Mouse (Mus musculus) stomach, embryonic 14.5 days (tissue): ENCODE results near the gene Kcnq2. TPM values are rescaled to one million over a fixed set of nuclear protein-coding genes. Genes with fewer than 3 reads are reported as not detected.

Experiments
- ATAC-seq: fragments of 200-750 bp; cut with Nextera tagmentation; 2 replicates; pipeline ENCODE4 v1.8.0; 2017; ENCODE audit warnings: low read depth, moderate TSS enrichment; ENCODE audit not compliant: insufficient number of reproducible peaks, insufficient read depth, low FRiP score
- H3K27ac ChIP-seq: fragments of 300-500 bp; sonication (generic); 2 replicates; pipeline ENCODE4 v1.5.1; 2014; ENCODE audit warnings: mild to moderate bottlenecking, low read length, moderate library complexity, mixed read lengths
- H3K27me3 ChIP-seq: fragments of 300-500 bp; sonication (generic); 2 replicates; pipeline ENCODE4 v1.6.1; 2014; ENCODE audit warnings: low read length, control low read depth, mixed read lengths; ENCODE audit not compliant: control insufficient read depth, insufficient read depth
- H3K36me3 ChIP-seq: fragments of 300-500 bp; sonication (generic); 2 replicates; pipeline ENCODE4 v1.6.1; 2014; ENCODE audit warnings: mild to moderate bottlenecking, control low read depth, low read length, moderate library complexity, mixed read lengths; ENCODE audit not compliant: control insufficient read depth, insufficient read depth
- H3K4me1 ChIP-seq: fragments of 300-500 bp; sonication (generic); 2 replicates; pipeline ENCODE4 v1.6.1; 2014; ENCODE audit warnings: low read length, control low read depth, mixed read lengths; ENCODE audit not compliant: control insufficient read depth, insufficient read depth
- H3K4me2 ChIP-seq: fragments of 300-500 bp; sonication (generic); replicated peaks from 2 replicates; pipeline ENCODE4 v1.6.1; 2014; ENCODE audit warnings: low read depth, low read length, control low read depth
- H3K4me3 ChIP-seq: fragments of 300-500 bp; sonication (generic); 2 replicates; pipeline ENCODE4 v1.5.1; 2014; ENCODE audit warnings: low read depth, low read length, control low read depth
- H3K9ac ChIP-seq: fragments of 300-500 bp; sonication (generic); replicated peaks from 2 replicates; pipeline ENCODE4 v1.6.1; 2014; ENCODE audit warnings: low read depth, mild to moderate bottlenecking, control low read depth, low read length, moderate library complexity, mixed read lengths
- H3K9me3 ChIP-seq: fragments of 300-500 bp; sonication (generic); 2 replicates; pipeline ENCODE4 v1.6.1; 2016; ENCODE audit warnings: low read depth, low read length, control low read depth; ENCODE audit not compliant: control insufficient read depth
- WGBS: fragments of 180-500 bp; shearing (Covaris S2); extraction: QIAGEN DNeasy Blood & Tissue Kit; methylation state at CpG from one replicate; pipeline ENCODE4 v1.1.7; 2014; 5-methylcytosine and 5-hydroxymethylcytosine counted together
- polyA plus RNA-seq: library from polyadenylated mRNA; unstranded; fragments of >200 nt; fragmentation: Nextera tagmentation; extraction: Ambion mirVana; gene quantifications from 2 replicates; pipeline ENCODE4 v1.2.1, GENCODE M21; 2014

Gene Kcnq2
- polyA plus RNA-seq, 1 experiment from 2014 or later: 3.0 TPM

- Histone ChIP-seq H3K9ac (no peak overlapping the region), H3K4me2 (no peak overlapping the region), H3K27me3 (no peaks in the 10 kb centered on the region), H3K4me1 (no peaks in the 10 kb centered on the region), H3K27ac (no peak overlapping the region), H3K4me3 (no peak overlapping the region), H3K9me3 (no peaks in the 10 kb centered on the region), H3K36me3 (no peaks in the 10 kb centered on the region)
- ATAC-seq: no peak
- 40% methylated on average over 3 of the region's 3 CpGs for WGBS
Measured at GRCm38 (mm10) chr2:181058193-181058592, 76.9 kb downstream of the Kcnq2 start.

GRCm38 (mm10) chr2:181057341-181057740, 77.8 kb downstream of the Kcnq2 start:
- Histone ChIP-seq H3K4me2 (no peak overlapping the region), H3K4me1 (no peaks in the 10 kb centered on the region)

GRCm38 (mm10) chr2:181052171-181052570, 82.9 kb downstream of the Kcnq2 start:
- H3K9ac ChIP-seq: no peak overlapping the region
- H3K4me2 ChIP-seq: no peak overlapping the region
- H3K27ac ChIP-seq: no peak overlapping the region
- no peaks in the 10 kb centered on the region for H3K27me3 ChIP-seq
- no peak for ATAC-seq
- H3K4me1 ChIP-seq: no peaks in the 10 kb centered on the region
- no peaks in the 10 kb centered on the region for H3K9me3 ChIP-seq
- no peaks in the 10 kb centered on the region for H3K36me3 ChIP-seq
- WGBS: 96% methylated on average over 1 of the region's 1 CpGs
- no peak overlapping the region for H3K4me3 ChIP-seq

More at GRCm38 (mm10) chr2:181057341-181057740, 77.8 kb downstream of the Kcnq2 start:
- no peaks in the 10 kb centered on the region for H3K36me3 ChIP-seq
- H3K9ac ChIP-seq: no peak overlapping the region
- no peaks in the 10 kb centered on the region for H3K9me3 ChIP-seq
- no peak for ATAC-seq
- H3K4me3 ChIP-seq: no peak overlapping the region
- WGBS: 37% methylated on average over 8 of the region's 8 CpGs
- H3K27ac ChIP-seq: no peak overlapping the region
- no peaks in the 10 kb centered on the region for H3K27me3 ChIP-seq

GRCm38 (mm10) chr2:181048986-181049385, 86.1 kb downstream of the Kcnq2 start:
- Histone ChIP-seq H3K27ac (no peak overlapping the region), H3K9ac (no peak overlapping the region), H3K4me3 (no peak overlapping the region), H3K4me1 (no peaks in the 10 kb centered on the region), H3K9me3 (no peaks in the 10 kb centered on the region), H3K36me3 (no peaks in the 10 kb centered on the region), H3K27me3 (no peaks in the 10 kb centered on the region), H3K4me2 (no peak overlapping the region)
- 74% methylated on average over 9 of the region's 9 CpGs for WGBS
- no peak for ATAC-seq

GRCm38 (mm10) chr2:181048252-181048945, 86.7 kb downstream of the Kcnq2 start:
- no peak overlapping the region for H3K9ac ChIP-seq
- 45% methylated on average over 7 of the region's 7 CpGs for WGBS
- H3K27ac ChIP-seq: no peak overlapping the region

GRCm38 (mm10) chr2:181044001-181044400, 91.1 kb downstream of the Kcnq2 start:
- Histone ChIP-seq H3K9me3 (no peaks in the 10 kb centered on the region), H3K4me2 (no peak overlapping the region), H3K4me1 (0 out of 2 replicates have a peak, but pooled peaks cover 8% of the 10 kb centered on the region), H3K4me3 (no peak overlapping the region), H3K9ac (no peak overlapping the region), H3K27ac (no peak overlapping the region), H3K27me3 (peaks cover 12% of the 10 kb centered on the region), H3K36me3 (no peaks in the 10 kb centered on the region)
- ATAC-seq: no peak
- 19% methylated on average over 3 of the region's 3 CpGs for WGBS

More at GRCm38 (mm10) chr2:181048252-181048945, 86.7 kb downstream of the Kcnq2 start:
- no peaks in the 10 kb centered on the region for H3K9me3 ChIP-seq
- no peaks in the 10 kb centered on the region for H3K4me1 ChIP-seq
- ATAC-seq: no peak
- no peak overlapping the region for H3K4me3 ChIP-seq
- no peak overlapping the region for H3K4me2 ChIP-seq
- H3K36me3 ChIP-seq: no peaks in the 10 kb centered on the region
- no peaks in the 10 kb centered on the region for H3K27me3 ChIP-seq

- Histone ChIP-seq H3K9me3 (no peaks in the 10 kb centered on the region), H3K4me2 (no peak within 1 kb of the TSS), H3K9ac (no peak within 1 kb of the TSS), H3K36me3 (no peaks in the 10 kb centered on the region), H3K4me1 (0 out of 2 replicates have a peak, but pooled peaks cover 8% of the 10 kb centered on the region), H3K27ac (no peak within 1 kb of the TSS; the same call in 1 of the 2 replicates), H3K4me3 (no peak within 1 kb of the TSS), H3K27me3 (peaks cover 14% of the 10 kb centered on the region)
- ATAC-seq: no peak
- WGBS: 37% methylated on average over 3 of the region's 3 CpGs
Measured at GRCm38 (mm10) chr2:181043437-181043836, 91.7 kb downstream of the Kcnq2 start, which contains the start of gene Chrna4. Gene Chrna4, minus strand, starts transcription at chr2:181043546.

GRCm38 (mm10) chr2:181042376-181042775, 92.7 kb downstream of the Kcnq2 start:
- Histone ChIP-seq H3K9ac (no peak overlapping the region), H3K9me3 (no peaks in the 10 kb centered on the region), H3K4me3 (no peak overlapping the region), H3K4me1 (0 out of 2 replicates have a peak, but pooled peaks cover 8% of the 10 kb centered on the region), H3K27me3 (peaks cover 21% of the 10 kb centered on the region), H3K4me2 (no peak overlapping the region), H3K27ac (no peak overlapping the region; the same call in 1 of the 2 replicates), H3K36me3 (no peaks in the 10 kb centered on the region)
- no peak for ATAC-seq
